Mouse (Mus musculus) layer of hippocampus, adult 8-10 months (tissue): ENCODE measurements around the gene Dmac2. TPM values are rescaled to one million over a fixed set of nuclear protein-coding genes. Genes with fewer than 3 reads are reported as not detected.
A peak's percentile ranks its signal among the peaks of the same experiment; 100 is the strongest.
"Not testable (repeated sequence)": the region's sequence is repeated elsewhere in the genome, so short reads cannot be mapped to it uniquely, and the experiment has no call there.

Source experiments
- DNase-seq, 2 experiments: peaks; one replicate each; pipeline ENCODE4 v3.0.0; 2022; ENCODE audit warnings: low spot score in 2 of 2
- total RNA-seq, 4 experiments: library from RNA; stranded (reverse); gene quantifications; 2 replicates each; pipeline ENCODE4 v1.2.4; 2022

Gene Dmac2
- total RNA-seq: 10 to 100 TPM; 49.8 to 61.0 (median 52.2) TPM

- DNase-seq: peak; percentile 93
Measured at GRCm38 (mm10) chr7:25618865-25619721, at the start of gene Dmac2. Gene Dmac2, plus strand, starts transcription at chr7:25619414.

- DNase-seq: not testable (repeated sequence)
Measured at GRCm38 (mm10) chr7:25573806-25574205, 45.4 kb upstream of the Dmac2 start.

GRCm38 (mm10) chr7:25575105-25575504, 44.1 kb upstream of the Dmac2 start:
- DNase-seq: no peak

- DNase-seq: no peak
Measured at GRCm38 (mm10) chr7:25575870-25576269, 43.3 kb upstream of the Dmac2 start.

- DNase-seq: not testable (repeated sequence)
Measured at GRCm38 (mm10) chr7:25576308-25576707, 42.9 kb upstream of the Dmac2 start.

- DNase-seq: not testable (repeated sequence)
Measured at GRCm38 (mm10) chr7:25576793-25577437, 42.3 kb upstream of the Dmac2 start.

GRCm38 (mm10) chr7:25579441-25579840, 39.8 kb upstream of the Dmac2 start:
- DNase-seq: no peak

- no peak for DNase-seq
Measured at GRCm38 (mm10) chr7:25582301-25582810, 36.9 kb upstream of the Dmac2 start.

- no peak for DNase-seq
Measured at GRCm38 (mm10) chr7:25584651-25585050, 34.6 kb upstream of the Dmac2 start.

- no peak for DNase-seq
Measured at GRCm38 (mm10) chr7:25585351-25586204, 33.6 kb upstream of the Dmac2 start.

- no peak for DNase-seq
Measured at GRCm38 (mm10) chr7:25591226-25591625, 28.0 kb upstream of the Dmac2 start.

GRCm38 (mm10) chr7:25593859-25594258, 25.4 kb upstream of the Dmac2 start:
- no peak for DNase-seq

- DNase-seq: peak; percentile 58 to 81
Measured at GRCm38 (mm10) chr7:25599663-25600062, 19.6 kb upstream of the Dmac2 start.

GRCm38 (mm10) chr7:25600666-25601065, 18.5 kb upstream of the Dmac2 start:
- no peak for DNase-seq

- DNase-seq: no peak
Measured at GRCm38 (mm10) chr7:25601346-25601745, 17.9 kb upstream of the Dmac2 start.

GRCm38 (mm10) chr7:25606625-25607063, 12.6 kb upstream of the Dmac2 start:
- no peak for DNase-seq

- DNase-seq: no peak
Measured at GRCm38 (mm10) chr7:25607196-25607595, 12.0 kb upstream of the Dmac2 start.

GRCm38 (mm10) chr7:25610056-25610455, 9.2 kb upstream of the Dmac2 start:
- DNase-seq: no peak

- DNase-seq: no peak
Measured at GRCm38 (mm10) chr7:25611501-25611900, 7.7 kb upstream of the Dmac2 start.

GRCm38 (mm10) chr7:25614086-25614485, 5.1 kb upstream of the Dmac2 start:
- DNase-seq: no peak
